Mouse (Mus musculus) hindbrain, embryonic 11.5 days (tissue): ENCODE data around the gene Pip5k1b. TPM values are rescaled to one million over a fixed set of nuclear protein-coding genes. Genes with fewer than 3 reads are reported as not detected.

Experiments
- ATAC-seq: fragments of 200-750 bp; cut with Nextera tagmentation; 2 replicates; pipeline ENCODE4 v1.8.0; 2017; ENCODE audit warnings: mild to moderate bottlenecking, moderate TSS enrichment, moderate library complexity; ENCODE audit not compliant: low FRiP score
- DNase-seq: peaks from one replicate; pipeline ENCODE4 v3.0.0-alpha.2; 2015; ENCODE audit warnings: low spot score
- H3K27ac ChIP-seq: fragments of 300-500 bp; sonication (generic); 2 replicates; pipeline ENCODE4 v1.5.1; 2014; ENCODE audit warnings: mild to moderate bottlenecking, low read depth, low read length
- H3K27me3 ChIP-seq: fragments of 300-500 bp; sonication (generic); 2 replicates; pipeline ENCODE4 v1.6.1; 2014; ENCODE audit warnings: mild to moderate bottlenecking, low read length, moderate library complexity, mixed read lengths; ENCODE audit not compliant: control insufficient read depth, insufficient read depth
- H3K36me3 ChIP-seq: fragments of 300-500 bp; sonication (generic); 2 replicates; pipeline ENCODE4 v1.6.1; 2014; ENCODE audit warnings: mild to moderate bottlenecking, low read length, moderate library complexity, mixed read lengths; ENCODE audit not compliant: control insufficient read depth, insufficient read depth
- H3K4me1 ChIP-seq: fragments of 300-500 bp; sonication (generic); replicated peaks from 2 replicates; pipeline ENCODE4 v1.6.1; 2014; ENCODE audit warnings: low read length, mixed read lengths; ENCODE audit not compliant: control insufficient read depth, insufficient read depth
- H3K4me2 ChIP-seq: fragments of 300-500 bp; sonication (generic); replicated peaks from 2 replicates; pipeline ENCODE4 v1.6.1; 2014; ENCODE audit warnings: mild to moderate bottlenecking, low read depth, low read length
- H3K4me3 ChIP-seq: fragments of 300-500 bp; sonication (generic); 2 replicates; pipeline ENCODE4 v1.5.1; 2014; ENCODE audit warnings: low read depth, low read length
- H3K9ac ChIP-seq: fragments of 300-500 bp; sonication (generic); 2 replicates; pipeline ENCODE4 v1.6.1; 2014; ENCODE audit warnings: low read depth, low read length
- H3K9me3 ChIP-seq: fragments of 300-500 bp; sonication (generic); 2 replicates; pipeline ENCODE4 v1.6.1; 2016; ENCODE audit warnings: low read length; ENCODE audit not compliant: control insufficient read depth
- WGBS: fragments of 180-500 bp; shearing (Covaris S2); extraction: QIAGEN DNeasy Blood & Tissue Kit; methylation state at CpG from one replicate; pipeline ENCODE4 v1.1.7; 2014; 5-methylcytosine and 5-hydroxymethylcytosine counted together
- polyA plus RNA-seq: library from polyadenylated mRNA; unstranded; fragments of >200 nt; fragmentation: Nextera tagmentation; extraction: Ambion mirVana; gene quantifications from 2 replicates; pipeline ENCODE4 v1.2.1, GENCODE M21; 2014

The Pip5k1b gene
- polyA plus RNA-seq, 1 experiment from 2014 or later = 2.0 TPM

DNA sequence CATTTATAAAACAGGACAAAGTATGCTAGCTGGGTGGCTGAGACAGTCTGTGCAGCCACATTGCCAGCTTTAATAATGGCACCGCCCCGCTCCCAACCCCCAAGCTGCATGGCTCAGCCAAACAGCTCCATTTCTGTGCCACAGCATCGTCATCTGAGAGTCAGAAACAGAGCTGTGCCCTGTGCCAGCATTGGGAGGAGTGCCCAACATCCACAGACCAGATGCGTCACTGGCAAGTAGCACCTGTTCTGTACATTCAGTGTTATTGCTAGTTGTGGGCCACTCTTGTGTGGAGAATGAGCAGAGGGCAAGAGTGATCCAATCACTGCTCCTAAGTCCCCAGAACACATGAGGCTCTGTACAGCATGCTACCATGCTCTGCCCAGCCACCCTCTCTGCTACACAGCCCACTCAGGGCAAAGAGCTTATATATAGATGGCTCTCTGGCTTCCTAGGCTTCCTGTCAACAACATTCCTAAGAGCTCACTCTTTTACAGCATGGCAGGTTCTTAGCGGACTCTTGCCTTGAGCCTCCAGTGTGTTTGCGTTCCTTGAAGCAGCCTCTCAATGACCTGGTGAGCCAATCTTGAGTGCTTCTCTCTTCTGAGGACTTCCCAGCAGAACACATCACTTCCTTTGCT, 99.0 kb downstream of the Pip5k1b start:
- no peak for DNase-seq

DNA sequence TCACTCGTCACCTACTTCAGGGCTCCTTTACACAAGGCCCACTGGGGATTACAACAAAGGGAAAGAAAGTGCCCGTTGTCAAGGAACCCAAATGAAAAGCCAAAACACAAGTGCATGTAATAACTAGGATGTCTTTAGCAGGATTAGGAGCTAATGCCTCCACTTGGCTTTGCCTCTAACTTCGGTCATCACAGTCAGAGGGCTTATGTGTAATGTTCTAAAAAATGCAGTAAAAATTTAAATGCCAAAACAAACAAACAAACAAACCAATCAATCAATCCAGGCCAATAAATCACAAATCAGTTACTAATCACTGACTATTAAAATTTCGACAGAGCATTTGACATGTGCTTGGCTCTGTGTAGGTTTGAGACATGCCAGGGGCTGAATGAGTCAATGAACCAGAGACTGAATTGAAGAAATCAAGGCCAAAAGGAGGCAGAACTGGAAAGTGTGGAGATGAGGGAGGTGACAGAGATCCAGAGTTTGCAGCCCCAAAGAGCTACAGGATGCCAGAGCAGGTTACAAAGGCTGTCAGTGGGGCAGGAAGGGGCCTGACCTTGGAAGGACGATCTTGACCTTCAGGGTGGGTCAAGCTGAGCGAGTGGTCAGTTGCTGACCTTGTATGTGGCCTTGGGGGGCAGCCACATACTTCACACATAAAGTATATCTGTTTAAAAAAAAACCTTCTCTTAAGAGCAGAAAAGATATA, 100.3 kb downstream of the Pip5k1b start:
- H3K27ac ChIP-seq = no peak overlapping the region
- H3K4me3 ChIP-seq = no peak overlapping the region
- no peaks in the 10 kb centered on the region; the same call in 1 of the 2 replicates for H3K4me1 ChIP-seq
- H3K27me3 ChIP-seq = no peaks in the 10 kb centered on the region
- H3K4me2 ChIP-seq = no peak overlapping the region
- H3K9me3 ChIP-seq = no peaks in the 10 kb centered on the region
- DNase-seq (no peak), ATAC-seq (no peak)
- 86% methylated on average over 6 of the region's 6 CpGs for WGBS
- no peak overlapping the region for H3K9ac ChIP-seq
- H3K36me3 ChIP-seq = no peaks in the 10 kb centered on the region

More for the DNA sequence above, 99.0 kb downstream of the Pip5k1b start:
- Histone ChIP-seq H3K4me2 (no peak overlapping the region), H3K36me3 (no peaks in the 10 kb centered on the region), H3K4me1 (no peaks in the 10 kb centered on the region; the same call in 1 of the 2 replicates), H3K27ac (no peak overlapping the region), H3K9ac (no peak overlapping the region), H3K9me3 (no peaks in the 10 kb centered on the region), H3K27me3 (no peaks in the 10 kb centered on the region), H3K4me3 (no peak overlapping the region)
- no peak for ATAC-seq
- 94% methylated on average over 6 of the region's 6 CpGs for WGBS

DNA sequence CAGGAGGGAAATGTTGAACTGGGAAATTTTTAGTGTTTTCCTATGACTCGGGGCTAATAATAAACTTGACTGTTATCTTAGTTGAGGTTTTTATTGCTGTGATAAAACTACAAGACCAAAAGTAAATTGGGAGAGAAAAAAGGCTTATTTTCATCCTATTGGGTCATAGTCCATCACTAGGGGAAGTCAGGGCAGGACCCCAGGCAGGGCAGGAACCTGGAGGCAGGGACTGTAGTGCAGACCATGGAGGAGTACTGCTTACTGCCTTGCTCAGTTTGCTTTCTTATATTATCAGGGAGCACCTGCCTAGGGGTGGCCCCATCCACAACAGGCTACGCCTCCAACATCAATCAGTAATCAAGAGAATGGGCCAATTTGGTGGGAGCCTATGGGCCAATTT, 101.2 kb downstream of the Pip5k1b start:
- H3K4me1 ChIP-seq = no peaks in the 10 kb centered on the region; the same call in 1 of the 2 replicates
- DNase-seq = no peak
- H3K36me3 ChIP-seq = no peaks in the 10 kb centered on the region
- 75% methylated on average over 2 of the region's 2 CpGs for WGBS
- H3K27ac ChIP-seq = no peak overlapping the region
- ATAC-seq = no peak
- no peaks in the 10 kb centered on the region for H3K9me3 ChIP-seq
- H3K4me2 ChIP-seq = no peak overlapping the region
- no peaks in the 10 kb centered on the region for H3K27me3 ChIP-seq
- H3K4me3 ChIP-seq = no peak overlapping the region
- H3K9ac ChIP-seq = no peak overlapping the region

DNA sequence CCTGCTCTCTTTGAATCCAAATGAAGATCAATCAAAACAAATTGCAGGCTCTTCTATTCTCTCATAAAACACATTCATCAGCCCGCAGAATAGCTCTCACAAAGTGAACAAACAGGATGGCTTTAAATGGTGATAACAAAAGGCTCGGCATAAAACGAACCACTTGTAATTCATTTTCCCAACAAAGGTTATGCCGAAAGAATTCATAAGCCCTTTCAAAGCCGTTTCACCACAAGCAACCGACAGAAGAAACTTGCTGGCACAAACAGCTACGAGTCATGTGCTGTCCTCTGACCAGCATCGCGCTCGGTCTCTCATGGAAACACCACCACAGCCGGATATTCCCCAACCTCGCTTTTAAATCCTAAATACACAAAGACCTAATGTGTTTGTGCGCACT, 102.3 kb downstream of the Pip5k1b start:
- Histone ChIP-seq H3K4me3 (no peak overlapping the region), H3K9me3 (no peaks in the 10 kb centered on the region), H3K27ac (peak overlapping the region; percentile 60), H3K4me1 (no peaks in the 10 kb centered on the region; the same call in 1 of the 2 replicates), H3K36me3 (no peaks in the 10 kb centered on the region), H3K4me2 (peak overlapping the region; percentile 17), H3K27me3 (no peaks in the 10 kb centered on the region), H3K9ac (no peak overlapping the region)
- DNase-seq = peak; percentile 41
- ATAC-seq = no peak
- 43% methylated on average over 13 of the region's 13 CpGs for WGBS

DNA sequence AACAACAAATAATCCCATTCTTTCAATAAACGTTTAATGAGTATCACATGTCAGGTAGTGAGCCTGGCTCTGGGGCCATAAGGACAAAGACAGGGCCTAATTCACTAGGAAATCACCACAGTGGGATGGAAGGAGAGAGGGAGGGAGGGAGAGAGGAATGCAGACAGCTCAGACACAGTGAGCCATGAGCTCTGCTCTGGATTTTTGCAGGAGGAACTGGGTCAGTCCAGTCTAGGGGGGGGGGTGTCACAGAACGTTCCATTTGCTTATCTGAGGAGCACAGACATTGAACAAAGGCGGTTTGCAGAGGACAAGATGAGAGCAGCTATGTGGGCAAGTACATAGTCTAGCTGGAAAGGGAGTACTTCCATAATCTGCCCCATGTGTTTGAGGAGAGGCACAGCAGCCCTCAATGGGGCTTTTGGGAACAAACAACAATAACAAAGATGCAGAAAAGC, 103.2 kb downstream of the Pip5k1b start:
- H3K4me3 ChIP-seq = no peak overlapping the region
- WGBS = 29% methylated on average over 3 of the region's 3 CpGs
- ATAC-seq = peak; percentile 57

DNA sequence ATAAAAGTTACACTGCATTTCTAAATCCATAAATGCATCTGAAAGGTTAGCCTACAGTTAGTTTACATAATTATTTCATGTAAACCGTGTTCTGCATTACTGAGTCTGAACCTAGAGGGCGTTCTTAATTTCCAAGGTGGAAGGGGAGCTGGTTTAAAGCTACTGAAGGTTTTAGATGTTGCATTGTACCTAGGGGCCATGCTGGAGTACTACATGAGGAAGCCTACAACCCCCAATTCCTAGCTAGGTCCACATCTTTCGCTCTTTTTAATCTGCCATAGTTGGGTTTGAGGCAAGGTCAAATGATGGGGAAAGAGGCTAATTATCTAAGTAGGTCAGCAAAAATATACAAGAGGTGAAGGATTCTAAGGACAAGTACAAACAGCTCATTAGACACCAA, 104.0 kb downstream of the Pip5k1b start:
- no peaks in the 10 kb centered on the region for H3K9me3 ChIP-seq
- H3K27ac ChIP-seq = no peak overlapping the region
- no peak overlapping the region for H3K4me3 ChIP-seq
- DNase-seq (no peak), ATAC-seq (no peak)
- WGBS = 87% methylated on average over 3 of the region's 3 CpGs
- no peaks in the 10 kb centered on the region for H3K36me3 ChIP-seq
- H3K4me1 ChIP-seq = no peaks in the 10 kb centered on the region; the same call in 1 of the 2 replicates
- no peak overlapping the region for H3K9ac ChIP-seq
- H3K4me2 ChIP-seq = no peak overlapping the region
- no peaks in the 10 kb centered on the region for H3K27me3 ChIP-seq

More for the DNA sequence above, 103.2 kb downstream of the Pip5k1b start:
- Histone ChIP-seq H3K36me3 (no peaks in the 10 kb centered on the region), H3K9ac (no peak overlapping the region; the same call in 1 of the 2 replicates), H3K27ac (no peak overlapping the region), H3K4me1 (no peaks in the 10 kb centered on the region; the same call in 1 of the 2 replicates), H3K27me3 (no peaks in the 10 kb centered on the region), H3K9me3 (no peaks in the 10 kb centered on the region), H3K4me2 (no peak overlapping the region)
- peak; percentile 49 for DNase-seq

DNA sequence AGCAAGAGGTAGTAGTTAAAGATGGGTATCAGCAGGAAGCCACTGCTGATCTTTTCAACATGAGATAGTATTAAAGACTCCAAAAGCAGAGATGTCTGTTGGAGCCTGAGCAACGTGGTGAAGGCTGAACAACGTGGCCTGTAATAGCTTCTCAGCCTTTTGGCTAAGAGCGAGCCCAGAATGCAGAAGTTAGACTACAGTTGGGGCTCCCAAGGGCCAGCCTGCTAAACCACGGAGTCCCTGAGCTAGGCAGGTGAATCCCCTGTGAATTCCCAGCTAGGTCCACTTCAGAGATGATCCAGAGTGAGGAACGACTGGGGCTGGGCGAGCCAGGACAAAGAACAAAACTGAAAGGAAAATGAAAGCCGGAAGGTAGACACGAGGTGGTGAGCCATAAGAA, 104.9 kb downstream of the Pip5k1b start:
- H3K4me3 ChIP-seq = no peak overlapping the region
- DNase-seq (no peak), ATAC-seq (no peak)
- H3K9me3 ChIP-seq = no peaks in the 10 kb centered on the region
- 92% methylated on average over 8 of the region's 8 CpGs for WGBS
- H3K27ac ChIP-seq = no peak overlapping the region
- H3K4me1 ChIP-seq = no peaks in the 10 kb centered on the region; the same call in 1 of the 2 replicates
- H3K9ac ChIP-seq = no peak overlapping the region
- no peaks in the 10 kb centered on the region for H3K27me3 ChIP-seq
- H3K36me3 ChIP-seq = no peaks in the 10 kb centered on the region
- no peak overlapping the region for H3K4me2 ChIP-seq

DNA sequence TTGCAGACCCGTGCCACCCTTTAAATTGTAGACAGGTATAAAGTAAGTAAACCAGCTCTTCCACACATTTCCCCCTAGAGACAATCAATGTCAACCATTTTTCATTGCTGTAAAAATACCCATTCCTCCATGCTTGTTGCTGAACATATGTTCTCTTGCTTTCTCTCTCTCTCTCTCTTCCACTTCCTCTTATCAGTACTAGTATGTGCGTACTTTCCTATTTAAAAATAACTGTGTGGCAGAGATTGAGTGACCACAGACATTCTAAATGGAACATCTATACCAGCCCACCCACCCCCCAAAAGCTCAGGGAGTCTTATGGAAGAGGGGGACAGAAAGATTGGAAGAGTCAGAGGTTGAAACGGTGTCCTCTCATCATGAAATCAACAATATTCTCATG, 111.3 kb downstream of the Pip5k1b start:
- 89% methylated on average over 3 of the region's 3 CpGs for WGBS

DNA sequence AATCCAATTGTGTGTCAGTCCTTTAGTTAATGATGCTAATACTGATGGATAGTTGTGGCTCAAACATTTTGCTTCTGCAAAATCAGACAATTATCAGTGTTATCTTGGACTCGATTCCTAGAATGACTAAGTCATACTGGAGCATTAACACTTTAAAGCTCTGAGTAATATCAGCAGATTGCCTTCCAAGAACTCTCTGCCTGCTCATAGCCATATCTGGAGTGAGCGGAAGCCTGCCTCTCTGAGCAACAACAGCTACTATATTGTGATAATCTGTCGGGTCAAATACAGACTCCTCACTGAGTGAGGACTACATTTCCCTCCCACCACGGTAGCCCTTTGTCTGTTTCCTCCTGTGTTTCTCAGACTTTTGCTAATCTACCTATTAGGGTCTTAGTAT, 116.0 kb downstream of the Pip5k1b start:
- H3K4me2 ChIP-seq = no peak overlapping the region
- H3K4me1 ChIP-seq = no peaks in the 10 kb centered on the region
- DNase-seq (no peak), ATAC-seq (no peak)
- no peaks in the 10 kb centered on the region for H3K9me3 ChIP-seq
- H3K9ac ChIP-seq = no peak overlapping the region
- H3K36me3 ChIP-seq = no peaks in the 10 kb centered on the region
- no peaks in the 10 kb centered on the region for H3K27me3 ChIP-seq
- no peak overlapping the region for H3K27ac ChIP-seq
- 87% methylated on average over 4 of the region's 4 CpGs for whole genome bisulfite sequencing
- H3K4me3 ChIP-seq = no peak overlapping the region

More for the DNA sequence above, 111.3 kb downstream of the Pip5k1b start:
- no peaks in the 10 kb centered on the region for H3K27me3 ChIP-seq
- DNase-seq (no peak), ATAC-seq (no peak)
- H3K9me3 ChIP-seq = no peaks in the 10 kb centered on the region
- no peaks in the 10 kb centered on the region for H3K36me3 ChIP-seq
- no peak overlapping the region for H3K4me2 ChIP-seq
- no peak overlapping the region for H3K4me3 ChIP-seq
- no peak overlapping the region for H3K27ac ChIP-seq
- no peak overlapping the region for H3K9ac ChIP-seq
- no peaks in the 10 kb centered on the region for H3K4me1 ChIP-seq
